Mouse (Mus musculus) heart, adult 2 months (tissue): ENCODE data around the gene Smg1. TPM values are rescaled to one million over a fixed set of nuclear protein-coding genes. Genes with fewer than 3 reads are reported as not detected.

ENCODE experiments used
- DNase-seq, 2 experiments: peaks; one replicate each; pipeline ENCODE4 v3.0.0; 2021
- H3K27ac ChIP-seq: fragments of 200-600 bp; 2 replicates; pipeline ENCODE4 v1.8.1; 2022
- H3K27me3 ChIP-seq: fragments of 200-500 bp; 2 replicates; pipeline ENCODE4 v1.6.1; 2012; ENCODE audit warnings: mild to moderate bottlenecking, low read length, inconsistent platforms, mixed read lengths; ENCODE audit not compliant: control insufficient read depth, insufficient read depth
- H3K36me3 ChIP-seq: fragments of 200-500 bp; 2 replicates; pipeline ENCODE4 v1.6.1; 2012; ENCODE audit warnings: low read length, inconsistent platforms; ENCODE audit not compliant: control insufficient read depth, insufficient read depth
- H3K4me1 ChIP-seq: fragments of 200-500 bp; 2 replicates; pipeline ENCODE4 v1.6.1; 2011; ENCODE audit warnings: low read length; ENCODE audit not compliant: control insufficient read depth, insufficient read depth
- H3K4me3 ChIP-seq: fragments of 200-600 bp; 2 replicates; pipeline ENCODE4 v1.8.1; 2022
- H3K79me2 ChIP-seq: fragments of 200-500 bp; replicated peaks from 2 replicates; pipeline ENCODE4 v1.6.1; 2012; ENCODE audit warnings: mild to moderate bottlenecking, inconsistent platforms, low read length, moderate library complexity, mixed read lengths; ENCODE audit not compliant: control insufficient read depth, insufficient read depth
- H3K9ac ChIP-seq: fragments of 200-500 bp; 2 replicates; pipeline ENCODE4 v1.6.1; 2012; ENCODE audit warnings: low read depth, mild to moderate bottlenecking, control low read depth, inconsistent platforms, low read length, mixed read lengths
- CTCF ChIP-seq: fragments of 200-600 bp; IDR thresholded peaks from 2 replicates; pipeline ENCODE4 v1.8.1; 2022; ENCODE audit warnings: antibody characterized with exemption, mild to moderate bottlenecking, moderate library complexity
- EP300 ChIP-seq: fragments of 200-500 bp; IDR thresholded peaks from 2 replicates; pipeline ENCODE4 v1.6.1; 2011; ENCODE audit warnings: low read depth, low read length, control low read depth; ENCODE audit not compliant: insufficient read depth
- POLR2A ChIP-seq: fragments of 200-500 bp; IDR thresholded peaks from 2 replicates; pipeline ENCODE4 v1.6.1; 2011; ENCODE audit warnings: mild to moderate bottlenecking, low read depth, low read length, control low read depth; ENCODE audit not compliant: insufficient read depth
- WGBS: fragments of 180-500 bp; shearing (Covaris S2); methylation state at CpG from one replicate; pipeline ENCODE4 v1.1.7; 2018; 5-methylcytosine and 5-hydroxymethylcytosine counted together
- intact Hi-C: fragments of 180-260 bp; cut with DNase I; formaldehyde crosslinking; loops from one replicate; pipeline ENCODE4 v1.15.1; 2025
- long read RNA-seq: library from polyadenylated mRNA; stranded (forward); transcript quantifications from one replicate; pipeline ENCODE4 v2.0.0, GENCODE M21; 2021
- polyA plus RNA-seq: library from polyadenylated mRNA; depleted of rRNA; stranded (reverse); fragments of >200 nt; gene quantifications from 2 replicates; pipeline ENCODE4 v1.2.3, GENCODE M21; 2012; rRNA removed
- total RNA-seq, 2 experiments: library from RNA; stranded (reverse); gene quantifications; 2 replicates each; pipeline ENCODE4 v1.2.3; 2021

Smg1 gene
- total RNA-seq (10 to 100 TPM; 31.3 to 32.4 TPM), polyA plus RNA-seq (12.6 and 23.1 TPM in 2 replicates)
- long read RNA-seq, partial matches to known transcripts = 1 of 4 reads
- long read RNA-seq, other reads (novel, unspliced or antisense) = 1 of 4 reads

GRCm38 (mm10) chr7:118243453-118244385, at the start of gene Smg1:
Smg1 (minus strand) TSS chr7:118243670.
- DNase-seq = peak; percentile 99
- Histone ChIP-seq H3K27me3 (no peaks in the 10 kb centered on the region), H3K36me3 (peaks cover 24% of the 10 kb centered on the region), H3K27ac (peak within 1 kb of the TSS; percentile 96), H3K4me1 (peaks cover 10% of the 10 kb centered on the region), H3K9ac (peak within 1 kb of the TSS; percentile 93), H3K79me2 (peaks cover 5% of the 10 kb centered on the region), H3K4me3 (peak within 1 kb of the TSS; percentile 71)
- TF ChIP-seq EP300 (0 out of 2 replicates have a peak, but pooled peaks have one; percentile 8), CTCF (no peak), POLR2A (peak; percentile 86)
- 1% methylated on average over 74 of the region's 79 CpGs for WGBS
- intact Hi-C loops = loop anchor here (5.0 kb wide), 2 partner anchors 34 to 54 kb away; no protein-coding TSS in a partner anchor

DNA sequence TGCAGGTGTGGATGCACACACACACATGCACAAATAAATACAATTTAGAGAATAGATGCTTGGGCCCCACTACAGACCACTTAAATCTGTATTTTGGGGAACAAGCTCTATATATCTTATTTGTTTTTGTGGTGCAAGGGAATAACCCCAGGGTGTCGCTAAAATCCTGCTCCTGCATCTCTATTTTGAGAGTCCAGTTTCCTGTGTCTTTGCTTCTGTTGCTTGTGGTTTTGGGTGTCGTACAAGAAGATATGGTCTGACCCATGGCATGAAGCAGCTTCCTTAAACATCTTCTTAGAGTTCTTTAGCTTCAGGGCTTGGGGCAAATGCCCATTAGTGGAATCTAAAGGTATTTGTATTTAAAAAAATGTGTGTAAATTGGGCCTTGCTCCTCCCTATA, 39.7 kb upstream of the Smg1 start:
- H3K9ac ChIP-seq = no peak overlapping the region
- H3K27ac ChIP-seq = no peak overlapping the region
- no peaks in the 10 kb centered on the region; the same call in 1 of the 2 replicates for H3K4me1 ChIP-seq
- H3K79me2 ChIP-seq = no peaks in the 10 kb centered on the region
- TF ChIP-seq EP300 (no peak), POLR2A (no peak), CTCF (no peak)
- H3K36me3 ChIP-seq = no peaks in the 10 kb centered on the region
- no peak overlapping the region for H3K4me3 ChIP-seq
- 45% methylated on average over 2 of the region's 2 CpGs for WGBS
- DNase-seq = no peak
- intact Hi-C loops = no loop called here
- H3K27me3 ChIP-seq = no peaks in the 10 kb centered on the region

DNA sequence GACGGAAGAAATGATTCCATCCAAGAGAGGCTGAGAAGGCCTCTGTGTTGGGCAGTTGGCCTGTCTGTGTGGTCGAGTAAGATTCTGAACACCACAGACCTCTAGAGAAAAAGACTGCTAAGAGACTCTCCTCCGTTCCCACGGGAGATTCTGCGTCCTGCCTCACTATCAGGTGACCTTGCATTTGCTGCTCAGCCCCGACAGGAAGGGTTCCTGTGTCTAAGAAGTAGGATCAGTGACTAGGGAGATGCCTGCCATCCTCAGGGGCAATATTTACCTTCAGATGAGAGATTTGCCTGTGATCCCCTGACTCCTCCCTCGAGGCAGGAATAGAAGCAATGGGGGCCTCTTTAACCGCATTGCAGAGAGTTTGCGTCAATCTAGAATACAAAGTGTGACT, 39.1 kb upstream of the Smg1 start:
- Histone ChIP-seq H3K4me3 (no peak overlapping the region), H3K79me2 (no peaks in the 10 kb centered on the region), H3K4me1 (no peaks in the 10 kb centered on the region; the same call in 1 of the 2 replicates), H3K27me3 (no peaks in the 10 kb centered on the region), H3K36me3 (no peaks in the 10 kb centered on the region), H3K27ac (no peak overlapping the region), H3K9ac (no peak overlapping the region)
- WGBS = 63% methylated on average over 9 of the region's 9 CpGs
- TF ChIP-seq POLR2A (no peak), EP300 (no peak), CTCF (no peak)
- no peak for DNase-seq
- intact Hi-C loops = no loop called here

- DNase-seq = peak in 1 of 2 experiments; percentile 22
- Histone ChIP-seq H3K27me3 (no peaks in the 10 kb centered on the region), H3K4me3 (no peak overlapping the region), H3K9ac (no peak overlapping the region), H3K79me2 (no peaks in the 10 kb centered on the region), H3K36me3 (no peaks in the 10 kb centered on the region), H3K27ac (no peak overlapping the region), H3K4me1 (peaks cover 2% of the 10 kb centered on the region; the same call in 1 of the 2 replicates)
- 59% methylated on average over 3 of the region's 3 CpGs for WGBS
- intact Hi-C loops = loop anchor here (5.0 kb wide), 2 partner anchors 37 to 152 kb away; partner anchors contain the start of genes Arl6ip1 and Smg1
- TF ChIP-seq CTCF (no peak), EP300 (no peak), POLR2A (no peak)
These were observed 36.1 kb upstream of the Smg1 start for GRCm38 (mm10) chr7:118279521-118279920.

DNA sequence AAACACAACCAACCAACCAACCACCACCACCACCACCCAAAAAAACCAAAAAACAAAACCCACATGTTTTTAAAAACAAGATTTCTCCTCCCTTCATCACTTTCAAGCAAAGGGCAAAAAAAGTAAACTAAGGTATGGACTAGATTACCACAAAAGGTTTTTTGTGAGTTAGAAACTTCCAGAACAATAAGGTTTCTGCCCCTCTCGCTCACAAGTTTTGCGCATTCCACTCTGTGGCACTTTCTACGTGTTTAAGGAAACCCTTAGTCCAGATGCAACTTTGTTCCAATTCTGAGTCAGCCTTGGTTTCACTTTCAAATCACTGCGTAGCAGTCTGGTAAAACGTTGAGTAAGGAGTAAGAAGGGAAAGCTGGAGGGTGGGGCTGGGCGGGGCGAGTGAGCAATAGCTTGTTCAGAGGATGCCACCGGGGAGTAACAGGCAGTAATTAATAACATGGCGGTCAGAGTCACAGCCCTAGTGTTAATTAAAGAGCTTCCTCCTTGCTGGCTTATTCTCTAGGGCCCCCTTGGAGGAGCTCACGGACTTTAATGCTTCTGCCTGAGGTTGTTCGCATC, 34.0 kb upstream of the Smg1 start:
- intact Hi-C loops = loop anchor here (5.0 kb wide), 2 partner anchors 35 to 150 kb away; partner anchors contain the start of genes Arl6ip1 and Smg1
- peak overlapping the region; percentile 47 for H3K4me3 ChIP-seq

More for the DNA sequence above, 34.0 kb upstream of the Smg1 start:
- Histone ChIP-seq H3K79me2 (no peaks in the 10 kb centered on the region), H3K4me1 (peaks cover 2% of the 10 kb centered on the region; the same call in 1 of the 2 replicates), H3K27me3 (no peaks in the 10 kb centered on the region), H3K9ac (peak overlapping the region; percentile 12), H3K36me3 (no peaks in the 10 kb centered on the region), H3K27ac (peak overlapping the region; percentile 71)
- no peak for TF ChIP-seq CTCF
- no peak for TF ChIP-seq EP300
- peak; percentile 55; the same call in 1 of the 2 replicates for TF ChIP-seq POLR2A
- peak; percentile 58 to 63 for DNase-seq
- WGBS = 34% methylated on average over 11 of the region's 11 CpGs
